19 mouse cellular contexts compared by ENCODE assay signal in the genomic region with DNA sequence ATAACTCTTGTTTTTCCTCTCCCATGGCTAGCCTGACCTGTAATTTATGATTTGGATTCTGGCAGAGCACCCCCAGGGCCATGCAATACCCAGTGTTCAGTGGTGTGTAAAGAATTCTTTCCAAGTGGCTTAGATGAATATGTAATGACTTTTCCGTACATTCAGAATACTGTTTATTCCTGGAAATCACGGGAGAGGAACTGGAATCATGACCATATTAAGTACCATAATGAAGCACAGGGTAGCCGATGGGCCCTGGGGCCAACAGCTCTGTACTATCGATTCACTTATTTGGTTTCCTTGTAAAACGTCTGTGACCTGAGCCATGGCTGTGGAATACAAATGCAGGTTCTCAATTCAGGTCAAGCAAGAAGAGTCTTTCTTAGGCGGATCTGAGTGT.
A peak's percentile ranks its signal among the peaks of the same experiment; 100 is the strongest.
DNase-seq lines count a peak whose midpoint lies in the region; ATAC-seq lines count a peak whose summit lies in the region.
"Had no signal": no experiment of that assay in that cellular context is flagged by ENCODE, and none has a peak within 500 bp of the region (broad histone marks: within the 10 kb centered on the region; RNA-seq: fewer than 3 reads in every experiment).

No protein-coding gene starts in this region.

- no peak overlapping the region for H3K27ac ChIP-seq in midbrain, embryonic 14.5 days (replicated peaks; ENCODE audit: low read depth, low read length)
- no peak overlapping the region for H3K27ac ChIP-seq in midbrain, embryonic 16.5 days (ENCODE audit: low read length)
- H3K27ac ChIP-seq: forebrain, embryonic 15.5 days; hindbrain, embryonic 15.5 days; limb, embryonic 15.5 days; midbrain, embryonic 15.5 days had no signal

- WGBS in midbrain, embryonic 14.5 days = 65% methylated on average over 6 of the region's 6 CpGs
- 57% methylated on average over 6 of the region's 6 CpGs for WGBS in midbrain, embryonic 16.5 days

- no peaks in the 10 kb centered on the region for H3K4me1 ChIP-seq in midbrain, embryonic 14.5 days (ENCODE audit: control insufficient read depth, insufficient read depth, low read length)
- H3K4me1 ChIP-seq in midbrain, embryonic 16.5 days (ENCODE audit: control insufficient read depth, insufficient read depth, low read length) = no peaks in the 10 kb centered on the region
- H3K4me1 ChIP-seq: forebrain, embryonic 15.5 days; hindbrain, embryonic 15.5 days; limb, embryonic 15.5 days; midbrain, embryonic 15.5 days had no signal

- no peak overlapping the region for H3K4me3 ChIP-seq in midbrain, embryonic 14.5 days (replicated peaks; ENCODE audit: low read depth, low read length)
- no peak overlapping the region for H3K4me3 ChIP-seq in midbrain, embryonic 16.5 days (ENCODE audit: low read depth, low read length)
- H3K4me3 ChIP-seq: erythroblast, embryonic 14.5 days; forebrain, embryonic 15.5 days; hindbrain, embryonic 15.5 days; limb, embryonic 15.5 days; midbrain, embryonic 15.5 days had no signal

- no peaks in the 10 kb centered on the region for H3K27me3 ChIP-seq in midbrain, embryonic 14.5 days (ENCODE audit: control insufficient read depth, insufficient read depth, low read length)
- no peaks in the 10 kb centered on the region for H3K27me3 ChIP-seq in midbrain, embryonic 16.5 days (ENCODE audit: control insufficient read depth, insufficient read depth, low read depth, low read length)
- H3K27me3 ChIP-seq: forebrain, embryonic 15.5 days; hindbrain, embryonic 15.5 days; limb, embryonic 15.5 days; midbrain, embryonic 15.5 days had no signal

- H3K9me3 ChIP-seq in midbrain, embryonic 14.5 days (ENCODE audit: control insufficient read depth, low read length) = no peaks in the 10 kb centered on the region
- no peaks in the 10 kb centered on the region for H3K9me3 ChIP-seq in midbrain, embryonic 16.5 days (replicated peaks; ENCODE audit: control insufficient read depth, low read length, poor library complexity, severe bottlenecking)
- H3K9me3 ChIP-seq: forebrain, embryonic 15.5 days; hindbrain, embryonic 15.5 days; limb, embryonic 15.5 days; midbrain, embryonic 15.5 days had no signal

- H3K9ac ChIP-seq in midbrain, embryonic 14.5 days (replicated peaks; ENCODE audit: low read length) = no peak overlapping the region
- H3K9ac ChIP-seq in midbrain, embryonic 16.5 days (ENCODE audit: low read depth, low read length) = no peak overlapping the region
- H3K9ac ChIP-seq: forebrain, embryonic 15.5 days; hindbrain, embryonic 15.5 days; limb, embryonic 15.5 days; midbrain, embryonic 15.5 days had no signal

- no peaks in the 10 kb centered on the region for H3K36me3 ChIP-seq in midbrain, embryonic 14.5 days (ENCODE audit: control insufficient read depth, insufficient read depth, low read length)
- no peaks in the 10 kb centered on the region for H3K36me3 ChIP-seq in midbrain, embryonic 16.5 days (ENCODE audit: control insufficient read depth, insufficient read depth, low read length)
- H3K36me3 ChIP-seq: forebrain, embryonic 15.5 days; hindbrain, embryonic 15.5 days; limb, embryonic 15.5 days; midbrain, embryonic 15.5 days had no signal

- no peak overlapping the region for H3K4me2 ChIP-seq in midbrain, embryonic 14.5 days (ENCODE audit: low read length)
- no peak overlapping the region for H3K4me2 ChIP-seq in midbrain, embryonic 16.5 days (ENCODE audit: low read length)
- H3K4me2 ChIP-seq: forebrain, embryonic 15.5 days; hindbrain, embryonic 15.5 days; limb, embryonic 15.5 days; midbrain, embryonic 15.5 days had no signal

- ATAC-seq in midbrain, embryonic 14.5 days (ENCODE audit: low FRiP score, low TSS enrichment) = no peak
- ATAC-seq in midbrain, embryonic 16.5 days = no peak
- ATAC-seq: forebrain, embryonic 15.5 days; intestine, postnatal 0 days; lung, postnatal 0 days; midbrain, embryonic 15.5 days had no signal

- DNase-seq in midbrain, embryonic 14.5 days = peak; percentile 23
- DNase-seq in kidney, adult 8-10 months = peak; percentile 38 to 70
- DNase-seq in kidney, postnatal 10 days = peak; percentile 19
- DNase-seq in cerebellum, adult 9-10 months = no peak
- DNase-seq in cerebellum, adult 8-10 months = no peak
- DNase-seq in adipocyte (ENCODE audit: low spot score) = no peak
- DNase-seq: adrenal gland, adult 8-10 months; cerebellum, adult 9-11 months; gastrocnemius, postnatal 25 days; heart, postnatal 10 days; right cerebral cortex, postnatal 4 days had no signal

Comparison
In these comparisons a context has a peak if more than half of its experiments do, and no peak if none do; other contexts are left out.
1. DNase-seq: peak in midbrain, embryonic 14.5 days (single experiment), kidney, adult 8-10 months (2 of 2) and kidney, postnatal 10 days (single experiment); none in cerebellum, adult 9-10 months (single experiment), cerebellum, adult 8-10 months (single experiment) and adipocyte (single experiment).